Mouse (Mus musculus): Measurements from ENCODE around the gene Hap1.

Gene Hap1

DNA sequence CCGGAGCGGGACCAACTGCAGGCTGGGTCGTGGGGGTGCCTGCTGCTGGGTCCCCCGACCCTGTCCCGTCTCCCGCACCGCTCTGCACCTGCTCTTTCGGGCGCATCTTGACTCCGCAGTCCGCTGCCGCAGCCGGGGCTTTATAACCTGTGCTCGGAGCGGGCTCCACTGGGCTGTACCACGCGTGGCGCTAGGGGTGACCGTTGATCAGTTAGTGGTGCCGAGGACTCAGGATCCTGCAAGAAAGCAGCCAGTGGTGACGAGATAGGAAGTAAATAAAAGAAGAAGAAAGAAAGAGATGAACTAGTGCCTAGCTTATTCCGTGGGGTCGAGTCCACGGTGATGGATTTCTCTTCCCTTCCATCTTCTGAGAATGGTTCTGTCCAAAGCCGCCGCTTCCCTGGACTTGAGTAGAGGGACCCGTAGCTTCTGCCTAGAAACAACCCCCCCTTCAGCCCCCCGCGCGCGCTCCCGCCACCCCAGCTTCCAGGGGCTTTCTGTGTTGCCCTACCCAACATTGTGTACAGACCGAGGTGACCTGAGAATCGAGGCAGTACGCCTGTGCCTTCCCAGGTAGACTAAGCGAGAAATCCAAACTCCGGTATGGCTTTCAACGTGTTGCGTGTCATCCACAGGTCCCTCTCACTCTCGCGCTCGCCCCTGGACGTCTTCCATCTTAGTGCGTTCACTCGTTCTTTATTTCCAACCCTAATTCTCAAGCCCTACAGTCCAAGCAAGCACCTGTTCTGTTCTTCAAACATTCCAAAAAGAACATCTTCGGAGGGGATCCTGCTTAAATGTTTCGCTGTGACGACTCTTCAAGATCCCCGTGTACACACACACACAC, at the start of gene Hap1:
TSS of gene Hap1 (minus strand) at position 157 of the 847 bp plus-strand sequence.
- peak; percentile 84 for DNase-seq (ENCODE audit: low read depth, low spot score)

DNA sequence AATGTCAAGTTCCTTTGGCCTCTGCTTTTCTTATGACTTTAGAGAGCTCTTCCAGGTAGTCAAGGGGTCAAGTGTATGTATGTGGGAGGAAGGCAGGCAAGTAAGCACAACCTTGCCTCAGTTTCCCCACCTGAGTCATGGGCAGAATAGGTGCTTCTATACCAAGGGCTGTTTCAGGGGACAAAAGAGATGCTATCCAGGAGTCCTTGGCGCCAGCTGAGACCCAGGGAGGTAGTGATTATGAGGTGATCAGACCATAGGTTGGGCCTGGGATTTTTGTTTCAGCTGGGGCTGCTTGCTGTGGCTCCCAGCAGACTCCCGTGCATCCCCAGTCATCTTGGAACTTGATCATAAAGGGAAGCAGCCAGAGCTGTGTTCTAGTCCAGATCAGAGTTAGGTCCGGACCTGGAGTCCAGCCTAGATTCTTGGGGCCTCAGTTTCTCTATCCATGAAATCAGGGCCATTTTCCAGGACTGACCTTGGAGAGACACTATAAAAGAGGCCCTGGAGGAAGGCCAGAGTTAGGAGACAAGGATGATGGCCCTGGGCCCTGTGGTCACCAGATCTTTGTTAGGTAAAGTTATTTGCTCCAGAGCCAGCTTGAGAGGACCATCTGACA, 48.6 kb upstream of the Hap1 start:
- DNase-seq (ENCODE audit: low read depth, low spot score), result no peak

DNA sequence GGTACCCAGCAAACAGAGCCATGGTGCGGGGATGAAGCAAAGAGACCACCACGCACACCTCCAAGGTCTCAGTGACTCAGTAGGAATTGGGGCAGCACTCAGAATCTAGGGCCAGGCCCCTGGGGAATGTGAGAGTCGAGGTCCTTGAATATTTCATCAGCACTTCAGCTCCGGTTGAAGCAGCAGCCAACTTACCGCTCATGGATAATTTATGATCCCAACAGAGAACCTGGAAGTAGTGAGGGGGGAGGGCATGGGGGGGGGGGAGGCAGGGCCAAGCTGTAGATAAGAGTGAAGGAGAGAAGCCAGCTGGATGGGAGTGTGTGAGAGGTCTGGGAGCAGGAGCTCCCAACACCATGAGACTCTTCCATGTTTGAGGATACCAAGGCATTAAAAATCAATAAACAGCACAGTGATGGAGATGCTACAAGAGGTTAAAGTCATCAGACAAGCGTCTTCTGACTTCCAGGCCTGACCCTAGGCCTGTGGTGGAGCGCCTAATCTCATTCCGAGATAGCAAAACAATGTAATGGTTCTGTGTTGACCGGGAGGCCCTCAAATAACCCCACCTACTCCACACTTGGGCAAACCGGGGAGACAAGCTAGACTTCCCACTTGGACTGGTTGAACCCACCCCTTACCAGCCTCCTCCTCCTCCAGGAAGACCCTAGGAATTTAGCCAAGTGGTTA, 47.7 kb upstream of the Hap1 start:
- no peak for DNase-seq (ENCODE audit: low read depth, low spot score)

DNA sequence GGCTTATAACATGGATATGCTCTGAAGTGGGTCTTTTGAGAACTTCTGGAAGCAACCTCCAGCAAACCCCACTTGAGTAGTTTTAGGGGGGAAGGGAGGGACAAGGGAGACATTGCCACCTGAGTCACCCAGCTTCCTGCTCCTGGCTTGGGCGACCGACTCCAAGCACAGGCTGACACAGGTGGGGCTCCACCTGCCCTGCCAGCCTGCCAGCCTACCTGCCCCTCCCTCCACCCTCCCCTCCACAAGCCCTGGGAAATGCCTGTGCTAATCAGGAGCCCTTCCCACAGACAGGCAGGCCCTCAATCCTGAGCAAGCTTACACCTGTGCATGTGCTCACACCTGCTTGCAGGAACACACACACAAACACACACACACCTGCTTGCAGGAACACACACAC, 46.8 kb upstream of the Hap1 start:
- no peak for DNase-seq (ENCODE audit: low read depth, low spot score)

DNA sequence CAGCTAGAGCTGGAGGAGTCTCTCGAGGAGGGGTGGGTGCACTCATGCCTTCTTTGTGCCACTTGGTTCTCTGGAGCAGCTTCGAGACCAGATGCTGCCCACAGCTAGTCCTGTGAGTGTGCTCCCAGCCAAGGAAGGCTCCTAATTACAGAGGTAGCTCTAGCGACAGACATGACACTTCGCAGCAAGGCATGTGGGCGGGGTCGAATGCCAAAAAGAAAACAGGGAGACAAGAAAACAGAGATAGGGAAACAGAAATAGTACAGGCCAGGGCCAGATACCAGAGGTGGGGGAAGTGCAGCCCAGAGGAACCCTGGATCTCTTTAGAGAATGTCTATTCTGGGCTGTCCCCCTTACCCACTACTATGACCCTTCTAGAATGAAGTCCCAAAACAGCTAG, 46.3 kb upstream of the Hap1 start:
- DNase-seq (ENCODE audit: low read depth, low spot score), result no peak

DNA sequence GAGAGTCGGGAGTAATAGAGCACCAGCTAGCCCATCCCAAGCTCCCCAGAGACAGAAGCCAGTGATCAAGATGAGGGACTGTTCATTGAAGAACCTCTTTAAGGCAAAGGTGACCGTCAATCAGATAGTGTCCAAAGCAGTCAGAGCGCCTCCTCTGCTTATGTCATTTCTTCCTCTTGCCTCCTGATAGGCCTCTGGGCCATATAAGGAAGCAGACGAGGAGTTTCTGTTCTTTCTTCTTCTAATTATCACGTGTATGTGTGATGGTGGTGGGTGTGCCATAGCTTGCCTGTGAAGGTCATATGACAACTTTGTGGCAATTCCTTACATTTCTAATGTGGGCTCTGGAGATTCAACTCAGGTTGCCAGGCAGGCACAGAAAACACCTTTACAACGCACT, 44.9 kb upstream of the Hap1 start:
- DNase-seq (ENCODE audit: low read depth, low spot score), result peak; percentile 22

DNA sequence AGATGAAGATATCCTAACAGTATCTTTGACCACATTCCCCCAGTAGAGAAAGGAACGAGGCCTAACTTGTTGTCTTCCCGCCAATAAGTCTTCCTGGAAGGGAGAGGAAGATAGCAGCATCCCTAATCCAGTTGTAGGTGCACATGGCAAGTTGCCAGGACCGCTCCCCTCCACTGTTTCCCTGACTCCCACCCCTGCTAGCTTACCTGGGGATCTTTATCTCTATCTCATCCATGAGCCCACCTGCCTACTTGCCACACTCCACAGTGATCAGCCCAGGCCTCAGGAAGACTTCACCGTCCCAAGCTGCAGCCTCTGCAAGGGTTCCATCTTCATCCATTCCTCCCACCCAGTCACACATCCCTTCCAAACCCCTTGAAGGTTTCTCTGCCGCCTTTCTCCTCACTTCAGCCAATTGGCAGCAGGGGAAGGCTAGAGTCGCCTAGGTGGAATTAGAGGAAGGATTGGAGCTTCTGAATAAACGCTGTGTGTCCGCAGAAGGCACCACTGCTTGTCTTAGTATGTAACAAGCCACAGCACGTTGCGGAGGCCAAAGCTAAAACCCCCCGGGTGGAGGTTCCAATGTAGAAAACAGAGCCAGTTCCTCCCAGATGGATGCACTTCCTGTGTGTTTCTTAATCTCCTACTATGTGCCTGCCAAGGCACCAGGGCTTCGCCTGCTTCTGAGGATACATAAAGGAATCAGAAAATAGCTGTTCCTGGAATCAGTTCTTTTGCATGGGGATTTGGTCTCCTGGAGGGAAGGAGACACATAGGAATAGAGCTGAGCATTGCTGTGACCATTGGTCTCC, 44.0 kb upstream of the Hap1 start:
- no peak for DNase-seq (ENCODE audit: low read depth, low spot score)

DNA sequence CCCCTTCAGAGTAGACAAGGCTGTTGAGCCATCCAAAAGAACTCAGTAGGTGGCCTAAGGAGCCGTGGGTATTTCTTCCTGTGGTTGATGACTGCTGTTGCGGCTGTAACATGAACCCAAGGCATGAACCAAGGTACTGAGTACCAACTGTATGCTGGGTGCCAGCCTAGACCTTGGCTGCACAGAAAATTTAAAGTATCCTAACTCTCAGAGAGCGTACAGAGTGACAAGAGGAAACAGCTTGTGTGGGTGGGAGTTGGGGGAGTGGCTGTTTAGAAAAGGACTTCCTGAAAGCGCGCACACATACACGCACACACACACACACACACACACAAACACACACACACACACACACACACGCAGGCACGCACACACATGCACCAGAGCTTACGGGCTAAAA, 43.4 kb upstream of the Hap1 start:
- no peak for DNase-seq (ENCODE audit: low read depth, low spot score)

DNA sequence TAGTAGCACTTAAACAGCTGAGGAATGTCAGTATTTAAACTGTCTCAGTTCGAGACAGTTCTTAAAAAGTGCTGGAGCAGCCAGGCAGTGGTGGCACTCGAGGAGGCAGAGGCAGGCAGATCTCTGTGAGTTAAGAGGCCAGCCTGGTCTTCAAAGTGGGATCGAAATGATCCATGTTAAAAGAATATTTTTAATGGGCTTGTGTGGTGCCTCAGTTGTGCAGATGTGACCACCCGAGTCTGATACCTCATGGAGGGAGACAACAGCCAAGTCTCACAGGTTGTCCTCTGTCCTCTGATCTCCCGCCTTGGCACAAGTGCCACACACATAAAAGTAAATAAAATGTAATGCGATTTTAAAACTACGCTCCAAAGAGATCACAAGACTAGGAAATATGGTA, 42.6 kb upstream of the Hap1 start:
- DNase-seq (ENCODE audit: low read depth, low spot score), result no peak

DNA sequence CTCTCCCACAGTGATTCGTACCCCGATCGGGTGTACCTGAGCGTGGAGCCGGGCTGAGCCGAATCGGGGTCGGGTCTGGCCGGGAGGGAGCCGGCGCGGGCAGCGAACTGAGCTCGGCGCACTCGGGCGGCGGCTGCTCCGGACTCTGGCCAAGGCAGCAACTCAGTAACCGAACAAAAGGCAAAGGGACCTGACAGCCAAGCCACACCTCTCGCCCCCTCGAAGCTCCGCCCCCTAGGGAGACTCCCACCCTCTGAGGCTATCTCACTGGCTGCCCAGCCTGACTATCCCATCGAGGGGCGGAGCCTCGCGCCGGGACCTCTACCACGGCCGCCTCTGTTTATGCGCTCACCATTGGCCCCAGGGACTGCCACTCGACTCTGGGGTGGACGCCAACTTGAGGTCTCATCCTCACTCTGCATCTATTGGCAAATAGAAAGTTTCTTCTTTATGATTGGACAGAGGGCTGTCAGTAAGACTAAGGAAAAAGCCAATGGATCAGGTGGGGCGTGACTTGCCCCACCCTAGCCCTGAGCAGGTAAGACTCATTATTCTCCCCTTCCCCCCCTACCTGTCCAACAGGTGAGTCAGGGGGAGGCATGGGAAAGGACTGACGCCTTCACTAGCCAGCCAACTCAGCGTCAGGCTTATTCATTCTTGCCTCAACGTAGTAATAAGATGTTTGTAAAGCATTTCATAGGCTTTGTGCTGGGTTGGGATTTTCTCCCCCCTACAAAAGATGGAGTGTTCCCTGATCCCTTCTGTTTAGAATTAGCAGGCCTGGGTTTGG, 41.9 kb upstream of the Hap1 start, which contains the start of gene Jup:
TSS of gene Jup (minus strand) at position 164 of the 790 bp plus-strand sequence.
- peak; percentile 98 for DNase-seq (ENCODE audit: low read depth, low spot score)

DNA sequence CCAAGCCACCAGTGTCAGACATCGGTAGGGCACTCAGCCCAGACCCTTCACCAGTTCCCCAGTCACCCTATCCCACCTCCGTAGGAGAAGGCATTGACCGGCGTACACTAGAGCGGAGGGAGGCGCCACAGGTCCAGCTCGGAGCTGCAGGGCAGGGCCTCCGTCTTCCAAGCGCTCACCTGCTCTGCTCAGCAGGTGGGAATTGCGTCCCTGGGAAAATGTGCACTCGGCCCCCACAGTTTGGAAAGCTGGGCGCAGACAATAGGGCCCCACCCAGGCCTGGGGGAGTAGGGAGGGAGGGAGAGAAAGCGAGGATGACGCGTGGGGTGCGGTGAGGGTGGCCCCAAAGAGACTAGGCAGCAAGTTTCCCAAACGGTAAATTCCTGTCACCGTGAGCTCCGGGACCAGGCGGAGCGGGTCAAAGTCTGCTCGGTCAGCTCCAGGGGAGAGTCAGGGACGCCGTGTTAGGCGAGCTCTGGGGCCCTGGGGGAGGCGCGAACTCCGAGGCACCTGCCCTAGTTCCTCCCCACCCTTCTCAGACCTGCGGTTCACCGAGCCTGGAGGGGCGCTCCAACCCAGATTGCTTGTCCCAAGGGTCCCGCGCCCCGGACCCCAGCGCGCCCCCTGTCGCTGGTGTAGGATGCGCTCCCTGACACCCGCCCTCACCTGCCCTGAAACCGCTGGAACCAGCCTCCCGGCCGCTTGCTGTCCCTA, 41.1 kb upstream of the Hap1 start:
- DNase-seq (ENCODE audit: low read depth, low spot score), result no peak

DNA sequence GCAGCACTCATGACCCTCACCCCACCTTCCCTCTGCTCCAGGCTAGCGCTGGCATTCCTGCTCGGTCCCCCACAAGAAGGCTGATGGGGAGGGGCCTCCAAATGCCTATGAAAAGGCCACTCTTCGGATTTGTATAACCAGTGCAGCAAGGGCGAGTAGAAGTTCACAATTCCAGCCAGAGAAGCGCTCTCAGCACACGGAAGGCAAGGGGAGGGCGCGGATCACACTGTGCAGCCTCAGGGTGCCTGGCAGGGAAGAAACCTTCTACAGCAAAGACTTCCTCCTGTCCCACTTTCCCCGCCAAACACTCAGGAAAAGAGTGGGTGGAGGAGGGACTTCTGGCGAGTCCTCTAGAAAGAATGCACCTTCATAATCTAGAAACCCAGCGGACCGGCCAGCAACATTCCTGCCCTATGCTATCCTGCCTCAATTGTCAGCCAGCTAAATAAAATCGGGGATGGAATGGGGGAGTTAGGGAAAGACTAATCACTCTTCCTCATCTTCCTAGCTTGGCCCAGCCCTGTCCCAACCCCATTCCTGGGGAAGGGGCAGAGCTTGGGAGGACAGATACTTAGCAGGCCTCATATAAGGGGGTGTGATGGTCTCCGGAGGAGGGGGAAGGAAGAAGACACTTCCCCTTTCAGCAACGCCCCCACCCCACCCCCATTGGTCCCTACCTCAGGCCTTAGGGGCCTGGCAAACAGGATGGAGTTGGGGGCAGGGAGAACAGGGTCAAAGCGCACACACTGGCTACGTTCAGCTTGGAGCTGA, 40.1 kb upstream of the Hap1 start:
- no peak for DNase-seq (ENCODE audit: low read depth, low spot score)

DNA sequence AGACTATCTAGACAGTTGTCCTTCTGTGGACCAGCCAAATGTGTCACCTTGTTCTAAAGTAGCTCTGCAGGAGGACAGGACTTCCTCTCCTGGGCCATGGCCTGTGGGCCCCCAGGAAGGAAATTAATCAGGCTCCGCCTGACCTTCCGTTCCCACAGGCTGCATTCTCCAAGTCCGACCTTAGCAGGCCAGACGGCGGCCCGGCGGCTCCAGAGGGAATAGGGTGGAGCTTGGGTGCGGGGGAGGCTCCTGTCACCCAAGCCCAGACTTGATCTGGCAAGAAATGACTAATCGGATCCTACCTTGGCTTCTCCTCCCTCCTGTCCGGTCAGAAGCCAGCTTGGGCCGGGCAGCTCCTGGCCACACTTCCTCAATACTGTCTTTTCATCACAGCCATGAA, 39.3 kb upstream of the Hap1 start:
- no peak for DNase-seq (ENCODE audit: low read depth, low spot score)

DNA sequence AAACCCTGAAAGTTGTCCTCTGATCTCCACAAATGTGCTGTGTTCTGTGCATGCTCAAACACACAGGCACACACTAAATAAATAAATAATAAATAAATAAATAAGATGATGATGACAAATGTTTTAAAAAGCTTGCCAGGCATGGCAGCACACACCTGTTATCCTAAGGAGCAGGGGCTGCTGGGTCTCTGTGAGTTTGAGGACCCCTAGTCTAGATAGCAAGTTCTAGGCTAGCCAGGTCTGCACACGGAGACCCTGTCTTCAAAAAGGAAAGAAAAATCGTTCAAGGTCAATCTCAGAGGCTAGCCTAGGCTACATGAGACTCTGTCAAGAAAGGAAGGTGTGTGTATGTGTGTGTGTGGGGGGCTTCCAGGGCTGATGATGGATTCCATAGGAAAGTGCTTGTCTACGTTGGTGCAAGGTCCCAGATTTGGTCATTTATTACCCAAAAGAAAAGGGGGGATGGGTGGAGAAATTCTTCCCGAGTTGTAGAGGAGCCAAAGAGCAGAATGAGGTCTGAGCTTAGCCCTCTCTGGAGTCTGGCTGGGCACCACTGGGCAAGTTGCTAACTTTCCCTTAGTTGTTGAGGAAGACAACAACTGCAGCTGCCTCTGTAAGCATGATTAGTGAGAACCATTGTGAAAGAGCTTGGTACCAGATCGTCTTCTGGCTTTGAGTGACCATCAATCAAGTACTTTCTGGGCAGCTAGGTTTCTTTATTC, 38.6 kb upstream of the Hap1 start:
- DNase-seq (ENCODE audit: low read depth, low spot score), result no peak

DNA sequence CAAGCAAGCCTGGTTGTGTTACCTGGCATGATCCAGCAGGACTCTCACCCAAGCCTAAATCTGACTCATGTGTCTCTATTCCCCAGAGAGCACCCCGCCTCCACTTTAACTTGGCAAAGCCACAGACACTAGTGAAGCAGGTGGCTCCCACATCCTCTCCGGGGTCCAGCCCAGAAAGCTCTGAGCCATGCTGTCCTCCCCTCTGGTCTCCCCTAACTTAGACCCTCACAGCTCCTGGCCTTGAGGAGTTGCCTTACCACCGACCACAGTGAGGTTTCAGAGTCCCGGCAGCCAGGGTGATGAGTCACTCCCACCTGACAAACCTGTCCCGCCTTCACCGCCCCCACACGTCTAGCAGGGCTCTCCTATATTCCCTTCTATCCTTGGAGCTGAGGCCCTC, 37.8 kb upstream of the Hap1 start:
- no peak for DNase-seq (ENCODE audit: low read depth, low spot score)

DNA sequence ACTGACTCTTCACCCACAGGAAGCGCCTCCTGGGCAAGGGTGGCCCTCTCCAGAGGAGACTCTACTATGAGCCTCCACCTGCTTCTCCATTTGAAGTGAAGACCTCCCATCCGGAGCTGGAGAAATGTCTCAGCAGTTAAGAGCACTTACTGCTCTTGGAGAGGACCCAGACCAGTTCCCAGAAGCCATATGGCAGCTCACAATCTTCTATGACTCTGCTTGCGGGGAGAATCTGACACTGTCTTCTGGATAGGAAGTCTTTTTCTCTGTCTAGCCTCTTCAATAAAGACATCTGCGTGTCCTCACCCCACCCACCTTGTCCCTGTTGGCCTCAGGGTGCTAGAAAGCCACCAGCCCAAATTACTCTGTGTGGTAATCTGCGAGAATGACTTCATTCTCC, 37.0 kb upstream of the Hap1 start:
- DNase-seq (ENCODE audit: low read depth, low spot score), result no peak

DNA sequence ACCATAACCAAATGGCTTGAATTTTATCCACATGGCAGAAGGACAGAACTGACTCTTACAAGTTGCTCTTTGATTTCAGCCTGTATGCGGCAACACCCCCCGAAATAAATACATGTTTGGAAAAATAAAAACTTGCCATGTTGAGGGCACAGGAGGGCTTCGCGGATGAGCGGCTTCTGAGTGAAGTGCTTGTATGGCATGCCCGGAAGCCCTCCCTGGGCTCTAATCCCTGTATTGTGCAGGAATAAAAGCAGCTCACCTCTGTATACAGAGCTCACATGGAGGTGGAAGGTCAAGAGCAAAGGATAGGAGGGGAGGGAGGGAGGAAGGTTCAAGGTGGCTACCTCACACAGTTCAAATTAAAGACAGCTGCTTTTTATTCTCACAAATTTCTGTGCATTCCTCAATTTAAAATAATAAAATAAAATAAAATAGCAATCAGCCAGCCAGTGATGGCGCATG, 36.0 kb upstream of the Hap1 start:
- no peak for DNase-seq (ENCODE audit: low read depth, low spot score)

DNA sequence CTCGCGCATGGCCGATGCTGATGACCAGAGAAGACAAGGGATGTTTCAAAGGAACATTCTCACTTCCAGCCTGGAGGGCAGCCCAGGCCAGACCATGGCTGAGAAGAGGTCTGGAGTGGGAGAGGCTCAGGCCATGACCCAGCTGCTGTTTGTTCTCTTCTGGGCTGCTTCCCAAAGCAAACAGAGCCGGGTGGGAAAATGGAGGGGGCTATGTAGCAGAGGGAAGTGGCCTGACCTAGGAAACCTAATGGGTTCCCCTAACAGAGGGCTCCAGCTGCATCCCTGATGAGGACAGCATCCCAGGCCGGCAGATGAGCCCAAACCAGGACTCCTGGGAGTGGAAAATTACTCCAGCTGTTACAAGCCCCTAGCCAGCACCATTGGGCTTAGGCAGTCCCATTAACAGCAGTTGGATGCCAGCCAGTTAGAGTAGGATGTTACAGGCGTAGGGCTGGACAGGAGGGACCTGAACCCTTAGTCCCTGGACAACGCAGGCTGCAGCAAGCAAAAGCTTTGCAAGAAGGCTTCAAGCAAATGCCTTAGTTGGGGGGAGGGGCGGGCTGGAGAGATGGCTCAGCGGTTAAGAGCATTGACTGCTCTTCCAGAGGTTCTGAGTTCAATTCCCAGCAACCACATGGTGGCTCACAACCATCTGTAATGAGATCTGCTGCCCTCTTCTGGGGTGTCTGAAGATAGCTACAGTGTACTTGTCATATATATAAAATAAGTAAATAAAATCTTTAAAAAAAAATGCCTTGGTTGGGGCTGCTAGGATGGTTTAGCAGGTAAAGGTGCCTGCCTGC, 35.4 kb upstream of the Hap1 start:
- DNase-seq (ENCODE audit: low read depth, low spot score), result no peak
